Mouse (Mus musculus) hindbrain, embryonic 11.5 days (tissue): ENCODE data around the gene Drc1. TPM values are rescaled to one million over a fixed set of nuclear protein-coding genes. Genes with fewer than 3 reads are reported as not detected.

Experiments used
- ATAC-seq: fragments of 200-750 bp; cut with Nextera tagmentation; 2 replicates; pipeline ENCODE4 v1.8.0; 2017; ENCODE audit warnings: mild to moderate bottlenecking, moderate TSS enrichment, moderate library complexity; ENCODE audit not compliant: low FRiP score
- DNase-seq: peaks from one replicate; pipeline ENCODE4 v3.0.0-alpha.2; 2015; ENCODE audit warnings: low spot score
- H3K27ac ChIP-seq: fragments of 300-500 bp; sonication (generic); 2 replicates; pipeline ENCODE4 v1.5.1; 2014; ENCODE audit warnings: mild to moderate bottlenecking, low read depth, low read length
- H3K27me3 ChIP-seq: fragments of 300-500 bp; sonication (generic); 2 replicates; pipeline ENCODE4 v1.6.1; 2014; ENCODE audit warnings: mild to moderate bottlenecking, low read length, moderate library complexity, mixed read lengths; ENCODE audit not compliant: control insufficient read depth, insufficient read depth
- H3K36me3 ChIP-seq: fragments of 300-500 bp; sonication (generic); 2 replicates; pipeline ENCODE4 v1.6.1; 2014; ENCODE audit warnings: mild to moderate bottlenecking, low read length, moderate library complexity, mixed read lengths; ENCODE audit not compliant: control insufficient read depth, insufficient read depth
- H3K4me1 ChIP-seq: fragments of 300-500 bp; sonication (generic); replicated peaks from 2 replicates; pipeline ENCODE4 v1.6.1; 2014; ENCODE audit warnings: low read length, mixed read lengths; ENCODE audit not compliant: control insufficient read depth, insufficient read depth
- H3K4me2 ChIP-seq: fragments of 300-500 bp; sonication (generic); replicated peaks from 2 replicates; pipeline ENCODE4 v1.6.1; 2014; ENCODE audit warnings: mild to moderate bottlenecking, low read depth, low read length
- H3K4me3 ChIP-seq: fragments of 300-500 bp; sonication (generic); 2 replicates; pipeline ENCODE4 v1.5.1; 2014; ENCODE audit warnings: low read depth, low read length
- H3K9ac ChIP-seq: fragments of 300-500 bp; sonication (generic); 2 replicates; pipeline ENCODE4 v1.6.1; 2014; ENCODE audit warnings: low read depth, low read length
- H3K9me3 ChIP-seq: fragments of 300-500 bp; sonication (generic); 2 replicates; pipeline ENCODE4 v1.6.1; 2016; ENCODE audit warnings: low read length; ENCODE audit not compliant: control insufficient read depth
- WGBS: fragments of 180-500 bp; shearing (Covaris S2); extraction: QIAGEN DNeasy Blood & Tissue Kit; methylation state at CpG from one replicate; pipeline ENCODE4 v1.1.7; 2014; 5-methylcytosine and 5-hydroxymethylcytosine counted together
- polyA plus RNA-seq: library from polyadenylated mRNA; unstranded; fragments of >200 nt; fragmentation: Nextera tagmentation; extraction: Ambion mirVana; gene quantifications from 2 replicates; pipeline ENCODE4 v1.2.1, GENCODE M21; 2014

Gene Drc1
- polyA plus RNA-seq, 1 experiment from 2014 or later, result 1.4 TPM

DNA sequence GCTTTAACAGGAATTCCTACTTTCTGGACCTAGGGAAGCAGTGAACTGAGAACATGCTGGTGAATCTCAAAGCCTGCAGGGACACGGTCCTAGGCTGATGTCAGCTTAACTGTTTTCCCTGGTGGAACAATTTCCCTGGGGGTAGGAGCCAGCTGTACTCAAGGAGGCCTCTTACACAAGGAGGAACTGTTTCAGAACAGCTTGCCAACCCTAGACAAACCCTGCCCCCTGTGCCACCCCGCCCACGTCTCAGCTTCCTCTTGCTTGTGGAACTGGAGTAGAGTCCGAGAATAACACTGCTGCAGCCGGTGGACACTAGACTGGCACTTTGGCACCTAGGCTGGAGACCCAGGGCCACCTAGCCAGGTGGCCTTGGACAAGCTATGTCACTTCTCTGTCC, 88.2 kb downstream of the Drc1 start:
- DNase-seq, result no peak
- Histone ChIP-seq H3K4me2 (no peak overlapping the region), H3K9me3 (no peaks in the 10 kb centered on the region), H3K27me3 (no peaks in the 10 kb centered on the region), H3K4me1 (no peaks in the 10 kb centered on the region), H3K9ac (no peak overlapping the region), H3K4me3 (no peak overlapping the region), H3K27ac (no peak overlapping the region), H3K36me3 (no peaks in the 10 kb centered on the region)
- WGBS, result 86% methylated on average over 5 of the region's 5 CpGs
- no peak for ATAC-seq

DNA sequence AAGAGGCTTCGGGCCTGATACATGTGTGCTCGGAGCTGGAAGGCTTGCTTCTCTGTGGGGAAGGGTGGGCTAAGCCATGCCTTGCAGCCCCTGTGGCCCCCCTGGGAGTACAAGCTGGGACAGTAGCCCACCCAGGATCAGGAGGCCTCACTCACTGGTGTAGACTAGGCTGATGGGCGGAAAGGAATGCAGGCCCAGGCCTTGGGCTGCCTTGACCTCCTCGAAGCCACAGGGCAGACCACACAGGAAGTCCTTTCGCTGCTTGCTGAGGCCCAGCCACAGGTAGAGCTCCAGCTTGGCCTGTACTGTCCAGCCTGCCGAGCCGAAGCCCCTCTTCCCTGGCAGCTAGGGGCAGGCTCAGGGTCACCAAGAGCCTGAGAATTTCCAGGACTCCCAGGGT, 101.7 kb downstream of the Drc1 start:
- no peak overlapping the region for H3K9ac ChIP-seq
- ATAC-seq (no peak), DNase-seq (no peak)
- H3K4me2 ChIP-seq, result no peak overlapping the region
- no peak overlapping the region for H3K4me3 ChIP-seq
- 53% methylated on average over 7 of the region's 7 CpGs for WGBS
- H3K9me3 ChIP-seq, result no peaks in the 10 kb centered on the region
- no peaks in the 10 kb centered on the region for H3K36me3 ChIP-seq
- no peak overlapping the region for H3K27ac ChIP-seq
- no peaks in the 10 kb centered on the region for H3K4me1 ChIP-seq
- H3K27me3 ChIP-seq, result no peaks in the 10 kb centered on the region

- no peak overlapping the region for H3K9ac ChIP-seq
- no peak overlapping the region for H3K4me3 ChIP-seq
- no peaks in the 10 kb centered on the region for H3K4me1 ChIP-seq
- no peaks in the 10 kb centered on the region for H3K27me3 ChIP-seq
- H3K9me3 ChIP-seq, result no peaks in the 10 kb centered on the region
- H3K27ac ChIP-seq, result no peak overlapping the region
- 86% methylated on average over 6 of the region's 6 CpGs for WGBS
- ATAC-seq (no peak), DNase-seq (no peak)
- no peaks in the 10 kb centered on the region for H3K36me3 ChIP-seq
- H3K4me2 ChIP-seq, result no peak overlapping the region
These were observed 106.5 kb downstream of the Drc1 start for GRCm38 (mm10) chr5:30387726-30388125.

- H3K27me3 ChIP-seq, result no peaks in the 10 kb centered on the region
- 88% methylated on average over 5 of the region's 5 CpGs for WGBS
- H3K4me2 ChIP-seq, result no peak overlapping the region
- no peak for ATAC-seq
- H3K4me3 ChIP-seq, result no peak overlapping the region
- no peaks in the 10 kb centered on the region for H3K9me3 ChIP-seq
- DNase-seq, result no peak
- H3K27ac ChIP-seq, result no peak overlapping the region
- H3K4me1 ChIP-seq, result no peaks in the 10 kb centered on the region
- H3K36me3 ChIP-seq, result no peaks in the 10 kb centered on the region
- H3K9ac ChIP-seq, result no peak overlapping the region
These were observed 108.6 kb downstream of the Drc1 start for GRCm38 (mm10) chr5:30389836-30390235.

- Histone ChIP-seq H3K27me3 (no peaks in the 10 kb centered on the region), H3K4me3 (no peak overlapping the region), H3K9ac (no peak overlapping the region), H3K36me3 (no peaks in the 10 kb centered on the region), H3K4me2 (no peak overlapping the region), H3K9me3 (no peaks in the 10 kb centered on the region), H3K4me1 (no peaks in the 10 kb centered on the region), H3K27ac (no peak overlapping the region)
- ATAC-seq (no peak), DNase-seq (peak; percentile 89)
- 30% methylated on average over 7 of the region's 7 CpGs for WGBS
These were observed 110.3 kb downstream of the Drc1 start for GRCm38 (mm10) chr5:30391473-30391872.

DNA sequence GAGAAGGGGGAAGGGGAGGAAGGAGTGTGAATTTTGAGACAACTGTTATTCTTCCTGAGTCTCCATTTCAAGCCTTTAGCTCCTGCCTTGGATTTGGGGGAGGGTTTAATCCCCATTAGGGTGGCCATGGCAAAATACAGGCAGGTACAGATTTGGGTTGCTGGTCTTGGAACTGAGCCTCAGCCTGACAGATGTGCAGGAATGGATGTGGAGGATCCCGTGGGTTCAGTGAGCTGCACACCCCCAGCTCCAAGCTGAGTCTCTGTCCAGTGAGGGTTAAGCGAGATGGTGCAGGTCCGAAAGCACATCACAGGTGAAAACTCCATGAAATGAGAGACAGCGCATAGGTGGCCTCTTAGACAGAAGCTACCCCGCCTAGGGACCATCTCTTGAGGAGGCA, 119.3 kb downstream of the Drc1 start:
- Histone ChIP-seq H3K27me3 (no peaks in the 10 kb centered on the region), H3K4me3 (no peak overlapping the region), H3K27ac (no peak overlapping the region), H3K4me1 (no peaks in the 10 kb centered on the region), H3K36me3 (no peaks in the 10 kb centered on the region), H3K9me3 (no peaks in the 10 kb centered on the region), H3K9ac (no peak overlapping the region), H3K4me2 (no peak overlapping the region)
- WGBS, result 89% methylated on average over 5 of the region's 5 CpGs
- no peak for ATAC-seq
- DNase-seq, result no peak

DNA sequence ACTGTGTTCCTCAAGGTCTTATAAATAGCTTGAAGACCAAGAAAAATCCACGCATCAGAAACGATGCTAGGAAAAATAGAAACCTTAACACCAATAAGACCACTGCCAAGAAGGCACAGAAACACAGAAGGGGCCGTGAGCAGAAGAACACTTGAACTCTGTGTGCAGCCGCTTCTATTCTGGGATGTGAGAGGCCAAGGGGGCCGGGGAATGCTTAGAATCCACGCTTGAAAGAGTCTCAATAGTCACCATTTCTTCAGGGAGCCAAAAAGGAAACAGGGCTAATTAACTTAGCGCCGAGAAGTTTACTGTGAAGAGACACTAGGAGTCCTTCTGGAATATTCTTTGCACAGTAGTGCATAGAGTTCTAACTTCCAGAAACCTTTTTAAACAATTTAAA, 120.0 kb downstream of the Drc1 start:
- H3K9ac ChIP-seq, result no peak overlapping the region
- 23% methylated on average over 8 of the region's 8 CpGs for WGBS
- no peaks in the 10 kb centered on the region for H3K27me3 ChIP-seq
- no peak overlapping the region for H3K27ac ChIP-seq
- ATAC-seq (no peak), DNase-seq (peak; percentile 31)
- H3K4me1 ChIP-seq, result no peaks in the 10 kb centered on the region
- no peak overlapping the region for H3K4me3 ChIP-seq
- no peaks in the 10 kb centered on the region for H3K9me3 ChIP-seq
- H3K36me3 ChIP-seq, result no peaks in the 10 kb centered on the region
- no peak overlapping the region for H3K4me2 ChIP-seq

DNA sequence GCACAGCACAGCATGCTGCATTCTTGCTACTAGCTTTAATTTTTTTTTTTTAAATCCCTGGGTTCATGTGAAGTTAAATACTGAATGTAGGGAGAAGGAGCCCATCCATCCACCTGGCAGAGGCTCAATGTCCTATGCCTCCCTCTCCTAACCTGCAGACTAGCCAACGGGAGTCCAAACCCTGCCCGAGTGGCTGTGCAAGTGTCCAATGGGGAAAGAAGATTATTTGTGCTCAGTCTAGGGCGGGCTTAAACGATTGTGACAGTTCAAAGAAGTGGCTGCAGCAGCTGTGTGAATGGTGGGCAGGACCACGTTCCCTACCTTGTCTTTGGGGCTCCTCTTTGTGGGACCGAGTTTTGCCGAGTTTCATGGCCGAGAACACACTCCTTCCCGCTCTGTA, 125.7 kb downstream of the Drc1 start:
- H3K36me3 ChIP-seq, result no peaks in the 10 kb centered on the region
- no peaks in the 10 kb centered on the region for H3K9me3 ChIP-seq
- H3K9ac ChIP-seq, result no peak overlapping the region
- H3K4me1 ChIP-seq, result peaks cover 7% of the 10 kb centered on the region; the same call in 1 of the 2 replicates
- no peak overlapping the region for H3K27ac ChIP-seq
- no peak overlapping the region for H3K4me3 ChIP-seq
- ATAC-seq, result no peak
- DNase-seq, result peak; percentile 23
- WGBS, result 14% methylated on average over 9 of the region's 9 CpGs
- H3K27me3 ChIP-seq, result no peaks in the 10 kb centered on the region
- peak overlapping the region; percentile 28 for H3K4me2 ChIP-seq

- WGBS, result 69% methylated on average over 10 of the region's 10 CpGs
- Histone ChIP-seq H3K4me1 (peaks cover 7% of the 10 kb centered on the region; the same call in 1 of the 2 replicates), H3K4me2 (no peak overlapping the region), H3K9me3 (no peaks in the 10 kb centered on the region), H3K9ac (no peak overlapping the region), H3K27ac (no peak overlapping the region), H3K4me3 (no peak overlapping the region), H3K27me3 (no peaks in the 10 kb centered on the region), H3K36me3 (no peaks in the 10 kb centered on the region)
- ATAC-seq (no peak), DNase-seq (peak; percentile 17)
These were observed 130.3 kb downstream of the Drc1 start for GRCm38 (mm10) chr5:30411524-30411923.
